Mouse (Mus musculus) gastrocnemius, postnatal 14 days (tissue): Measurements from ENCODE around the gene Ect2. TPM values are rescaled to one million over a fixed set of nuclear protein-coding genes. Genes with fewer than 3 reads are reported as not detected.

Experiments used
- DNase-seq: peaks from one replicate; pipeline ENCODE4 v3.0.0; 2021; ENCODE audit warnings: mixed read lengths
- intact Hi-C: fragments of 180-260 bp; cut with DNase I; formaldehyde crosslinking; loops from one replicate; pipeline ENCODE4 v1.15.1; 2025; ENCODE audit warnings: low total_unique reads
- long read RNA-seq, 2 experiments: library from polyadenylated mRNA; stranded (forward); transcript quantifications; one replicate each; pipeline ENCODE4 v2.0.0; 2021
- total RNA-seq, 2 experiments: library from RNA; stranded (reverse); gene quantifications; 2 replicates each; pipeline ENCODE4 v1.2.3; 2021

Gene Ect2
- 1 to 10 TPM; 3.6 to 4.7 TPM for total RNA-seq
- long read RNA-seq, experiment 1, partial matches to known transcripts, result 0 of 1 reads
- long read RNA-seq, experiment 1, other reads (novel, unspliced or antisense), result 0 of 1 reads
- long read RNA-seq, experiment 2, full-length matches to known transcripts, result 1 of 3 reads
- long read RNA-seq, experiment 2, partial matches to known transcripts, result 1 of 3 reads
- long read RNA-seq, experiment 2, other reads (novel, unspliced or antisense), result 1 of 3 reads

DNA sequence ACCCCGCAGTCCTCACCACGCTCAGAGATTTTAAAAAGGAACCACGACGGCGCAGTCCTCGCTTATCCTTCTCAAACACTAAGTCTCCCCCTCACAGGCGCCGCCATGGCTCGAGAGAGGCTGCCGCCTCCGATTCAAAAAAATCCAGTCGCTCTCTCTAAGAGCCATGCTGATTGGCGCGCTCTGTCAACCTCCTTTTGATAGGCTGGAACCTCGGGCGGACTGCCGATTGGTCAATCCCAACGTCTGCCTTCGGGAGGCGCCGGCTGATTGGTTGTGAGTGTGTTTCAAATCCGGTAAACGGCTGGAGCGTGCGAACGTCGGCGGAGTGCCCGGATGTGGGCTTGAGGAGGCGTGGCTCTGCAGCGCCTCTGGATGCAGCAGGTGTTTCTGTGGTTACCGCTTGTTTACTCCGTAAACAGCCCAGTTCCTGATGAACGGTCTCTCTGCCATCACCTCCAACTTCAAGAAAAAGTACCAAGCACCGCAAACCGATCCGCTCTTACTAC, at the start of gene Ect2:
Ect2 (minus strand) TSS at position 178 of the 509 bp plus-strand sequence.
- intact Hi-C loops, result no loop called here

DNA sequence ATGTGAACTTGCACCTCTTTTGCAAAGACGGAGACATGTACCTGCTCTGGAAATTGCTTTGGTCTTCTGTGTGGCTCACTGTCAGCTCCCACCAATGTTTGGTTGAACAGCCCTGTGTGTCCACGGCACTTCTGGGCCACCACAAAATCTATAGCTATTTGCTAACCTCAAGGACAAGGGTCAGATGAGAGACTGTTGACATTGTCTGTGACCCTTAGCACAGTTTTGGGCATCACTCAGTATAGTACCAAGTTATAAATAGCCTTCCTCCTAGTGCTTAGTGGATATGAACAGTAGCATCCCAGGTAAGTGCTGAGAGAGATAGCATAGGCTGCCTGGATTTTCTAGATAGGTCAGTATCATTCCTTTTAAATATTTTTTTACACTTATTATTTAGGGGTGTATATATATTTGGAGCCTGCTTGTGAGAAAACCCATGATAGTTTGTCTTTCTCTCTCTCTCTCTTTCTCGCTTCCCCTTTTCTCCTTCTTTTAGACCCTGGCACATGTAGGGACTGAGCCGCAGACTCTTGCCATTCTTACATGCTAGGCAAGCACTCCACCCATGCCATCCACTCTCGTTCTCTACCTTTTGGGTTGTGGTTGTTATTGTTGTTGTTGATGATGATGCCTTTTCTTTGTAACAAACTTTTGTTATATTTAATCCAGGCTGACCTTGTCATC, 48.2 kb upstream of the Ect2 start:
- intact Hi-C loops, result no loop called here
- DNase-seq, result no peak

More for the DNA sequence above, at the start of gene Ect2:
- peak; percentile 99 for DNase-seq

DNA sequence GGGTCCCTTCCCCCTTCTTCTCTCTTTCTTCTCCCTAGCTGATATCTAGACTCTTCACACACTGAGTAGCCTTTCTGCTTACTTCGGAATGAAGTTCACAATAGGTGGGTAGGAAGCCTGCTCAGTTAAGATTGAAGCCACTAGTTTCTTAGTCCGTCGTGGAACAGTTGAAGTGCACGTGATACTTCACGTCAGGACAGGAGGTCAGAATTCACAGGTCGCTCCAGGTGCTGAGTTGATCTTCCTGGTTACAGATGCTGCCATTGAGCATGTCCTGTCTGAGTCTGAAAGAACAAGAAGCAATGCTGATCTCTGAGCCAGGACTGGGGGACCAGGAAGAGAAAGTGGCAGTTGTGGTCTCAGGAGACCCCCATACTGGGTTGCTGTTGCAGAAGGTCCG, 45.4 kb upstream of the Ect2 start:
- DNase-seq, result no peak
- intact Hi-C loops, result no loop called here

DNA sequence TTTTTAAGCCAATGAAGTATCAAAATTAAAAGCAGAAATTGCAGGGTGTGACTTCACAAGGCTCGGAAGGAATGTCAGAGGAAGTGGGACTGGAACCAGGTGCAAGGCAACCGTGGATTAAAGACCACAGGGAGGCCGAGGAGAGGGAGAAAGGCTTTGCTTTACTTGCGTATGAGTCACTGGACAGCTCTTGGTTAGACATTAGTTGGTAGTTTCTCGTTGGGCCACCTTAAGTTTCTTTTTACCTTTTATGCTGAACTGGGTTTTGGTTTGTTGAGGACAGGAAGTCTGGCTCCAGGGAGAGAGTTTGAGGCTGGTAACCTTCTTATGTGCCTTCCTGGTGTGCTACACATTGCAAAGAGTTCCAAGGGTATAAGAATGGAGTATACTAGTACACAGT, 44.1 kb upstream of the Ect2 start:
- intact Hi-C loops, result no loop called here
- no peak for DNase-seq

DNA sequence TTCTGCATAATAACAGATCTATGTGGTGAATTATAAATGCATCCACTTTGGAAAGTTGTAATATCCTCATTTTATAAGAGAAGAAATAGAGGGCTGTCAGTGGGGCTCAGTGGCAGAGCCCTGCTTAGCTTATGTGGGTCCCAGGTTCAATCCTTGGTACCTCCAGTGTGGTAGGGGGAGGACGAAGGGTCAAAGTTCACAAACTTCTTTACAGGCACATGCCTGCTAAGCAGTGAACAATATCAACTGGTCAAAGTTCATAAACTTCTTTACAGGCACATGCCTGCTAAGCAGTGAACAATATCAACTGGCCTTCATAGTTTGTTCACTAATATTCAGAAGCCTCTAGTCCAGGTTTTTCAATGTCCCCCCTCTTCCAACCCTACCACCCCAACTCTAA, 42.9 kb upstream of the Ect2 start:
- intact Hi-C loops, result no loop called here
- DNase-seq, result no peak

DNA sequence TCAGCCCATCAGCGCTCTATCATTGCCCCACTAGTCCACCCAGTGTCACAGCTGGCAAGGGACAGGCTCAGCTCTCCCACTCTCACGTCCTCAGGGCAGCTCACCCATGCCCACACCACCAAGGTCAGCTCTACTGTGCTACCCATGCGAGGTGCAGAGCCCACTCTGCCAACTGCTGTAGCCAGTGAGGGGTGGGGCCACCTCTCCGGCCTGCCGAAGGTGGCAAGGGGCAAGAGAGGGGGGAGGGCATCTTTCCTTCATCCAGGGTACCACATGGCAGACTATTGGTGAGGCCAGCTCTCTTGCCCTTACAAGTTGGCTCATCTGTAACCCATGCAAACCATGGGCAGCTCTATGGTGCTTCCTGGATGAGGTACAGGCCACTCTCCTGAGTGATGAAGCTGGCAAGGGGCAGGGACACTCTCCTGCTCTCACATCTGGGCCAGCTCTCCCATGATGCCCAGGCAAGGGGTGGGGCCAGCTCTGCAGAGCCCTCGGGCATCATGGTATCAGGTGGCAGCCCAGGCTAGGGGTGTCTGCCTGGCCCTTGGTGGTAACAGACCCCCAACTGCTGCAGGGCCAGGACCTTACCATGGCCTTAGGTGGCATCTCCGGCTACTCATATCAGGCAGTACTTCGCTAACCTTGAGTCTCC, 42.0 kb upstream of the Ect2 start:
- intact Hi-C loops, result no loop called here
- DNase-seq, result no peak

DNA sequence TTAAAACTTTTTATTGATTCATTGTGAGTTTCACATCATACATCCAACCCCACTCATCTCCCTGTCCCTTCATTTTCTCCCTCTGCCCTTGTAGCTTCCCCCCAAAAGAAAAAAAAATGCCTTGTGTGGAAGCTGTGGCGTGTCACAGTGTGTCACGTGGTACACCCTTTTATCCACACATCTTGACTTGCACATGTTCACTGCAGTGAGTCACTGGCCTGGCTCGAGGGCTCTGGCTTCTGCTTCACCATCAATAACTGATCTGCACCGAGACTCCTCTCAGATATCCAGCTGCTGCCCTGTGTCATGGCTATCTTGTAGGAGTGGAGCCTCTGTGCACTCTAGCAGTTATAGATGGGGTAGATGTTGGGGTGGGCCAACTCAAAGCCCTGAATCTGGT, 41.5 kb upstream of the Ect2 start:
- DNase-seq, result no peak
- intact Hi-C loops, result no loop called here

DNA sequence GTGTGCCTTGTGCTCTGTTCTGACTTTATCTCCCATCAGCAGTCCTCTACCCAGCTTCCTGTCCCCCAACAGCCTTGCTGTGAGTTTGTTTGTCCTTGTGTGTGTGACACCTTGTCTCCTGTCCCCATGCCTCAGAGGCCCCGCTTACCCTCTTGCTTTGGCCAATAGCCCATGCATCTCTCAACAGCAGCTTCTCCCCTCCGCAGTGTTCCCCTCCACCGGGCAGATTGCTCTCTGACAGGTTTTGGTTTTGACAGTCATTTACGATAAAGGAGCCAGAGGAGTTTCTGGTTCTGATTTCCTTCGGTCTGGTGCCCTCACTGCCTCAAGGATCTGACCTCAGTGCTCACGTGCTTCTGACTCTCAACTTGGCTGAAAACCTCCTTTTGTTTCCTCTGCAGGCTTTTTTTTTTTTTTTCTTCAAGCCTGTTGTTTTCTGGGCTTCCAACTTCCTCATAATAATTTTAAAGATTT, 40.2 kb upstream of the Ect2 start:
- intact Hi-C loops, result no loop called here
- no peak for DNase-seq

DNA sequence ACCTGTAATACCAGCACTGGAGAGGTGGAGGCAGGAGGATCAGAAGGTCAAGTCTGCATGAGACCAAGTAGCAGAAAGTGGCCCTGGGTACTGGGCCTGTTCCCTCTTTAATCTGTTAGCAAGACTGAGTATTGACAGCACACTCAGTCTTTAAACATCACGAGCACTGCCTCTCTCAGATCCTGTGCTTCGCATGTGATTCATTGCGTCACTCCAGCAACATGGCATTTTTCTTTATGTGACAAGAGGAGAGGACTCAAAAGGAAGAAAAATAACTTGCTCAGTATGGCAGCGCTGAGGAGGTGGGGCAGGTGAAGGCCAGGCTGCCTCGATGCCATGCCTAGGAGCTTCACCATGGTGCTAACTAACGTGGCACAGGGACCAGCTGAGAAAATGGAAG, 38.2 kb upstream of the Ect2 start:
- intact Hi-C loops, result no loop called here
- DNase-seq, result no peak

DNA sequence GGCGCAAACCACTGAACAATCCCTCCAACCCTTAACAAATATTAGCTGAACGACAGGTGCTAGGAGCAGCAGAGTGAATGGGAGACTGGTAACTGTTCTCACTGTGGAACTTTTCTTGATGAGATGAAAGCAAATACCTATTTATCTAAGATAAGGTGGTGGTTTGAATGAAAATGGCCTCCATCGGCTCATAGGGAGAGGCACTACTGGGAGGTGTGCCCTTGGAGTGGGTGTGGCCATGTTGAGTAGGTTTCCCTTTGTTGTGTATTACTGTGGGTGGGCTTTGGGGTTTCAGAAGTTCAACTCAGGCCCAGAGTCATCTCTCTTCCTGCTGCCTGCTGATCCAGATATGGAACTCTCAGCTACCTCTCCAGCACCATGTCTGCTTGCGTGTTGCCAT, 37.2 kb upstream of the Ect2 start:
- intact Hi-C loops, result no loop called here
- no peak for DNase-seq

DNA sequence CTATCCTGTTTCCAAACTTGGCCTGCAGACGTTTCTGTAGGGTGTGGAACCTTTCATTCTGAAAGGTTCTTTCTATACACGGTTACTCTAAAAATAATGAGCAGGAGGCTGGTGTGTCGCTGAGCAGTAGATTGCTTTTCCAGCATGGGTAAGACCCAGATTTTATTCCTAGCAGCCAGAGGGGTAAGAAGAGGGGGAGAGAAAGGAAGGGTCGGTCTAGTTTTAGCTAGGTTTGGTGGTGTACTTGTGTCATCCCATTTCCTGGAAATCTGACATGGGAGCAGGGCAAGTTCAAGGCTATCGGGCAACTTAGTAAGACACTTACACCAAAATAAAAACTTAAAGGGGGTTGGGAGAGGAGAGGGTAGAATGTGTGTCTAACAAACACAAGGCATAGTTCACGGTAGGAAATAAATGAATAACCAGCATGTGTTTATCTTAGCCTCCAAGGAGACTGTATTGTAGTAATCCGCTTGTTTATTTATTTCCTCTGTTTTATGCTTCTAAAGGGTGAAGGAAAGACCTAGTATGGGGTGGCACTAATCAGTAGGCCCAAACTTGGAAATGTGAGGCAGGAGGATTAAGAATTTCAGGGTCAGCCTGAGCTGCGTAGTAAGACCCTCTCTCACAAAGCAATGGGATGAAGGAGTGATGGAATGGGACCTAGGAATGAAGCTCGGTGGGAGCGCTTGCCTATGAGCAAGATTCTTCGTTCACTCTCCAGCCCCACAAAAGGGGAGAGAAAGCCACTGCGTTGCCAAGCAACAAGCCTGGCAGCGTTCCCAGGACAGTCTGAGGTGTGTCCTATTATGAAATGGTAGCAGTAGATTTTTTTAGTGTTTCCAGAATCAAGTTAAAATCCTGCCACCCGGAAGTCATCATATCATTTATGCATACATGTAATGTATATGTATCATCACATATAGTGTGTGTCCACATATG, 35.9 kb upstream of the Ect2 start:
- intact Hi-C loops, result no loop called here
- DNase-seq, result peak; percentile 47

DNA sequence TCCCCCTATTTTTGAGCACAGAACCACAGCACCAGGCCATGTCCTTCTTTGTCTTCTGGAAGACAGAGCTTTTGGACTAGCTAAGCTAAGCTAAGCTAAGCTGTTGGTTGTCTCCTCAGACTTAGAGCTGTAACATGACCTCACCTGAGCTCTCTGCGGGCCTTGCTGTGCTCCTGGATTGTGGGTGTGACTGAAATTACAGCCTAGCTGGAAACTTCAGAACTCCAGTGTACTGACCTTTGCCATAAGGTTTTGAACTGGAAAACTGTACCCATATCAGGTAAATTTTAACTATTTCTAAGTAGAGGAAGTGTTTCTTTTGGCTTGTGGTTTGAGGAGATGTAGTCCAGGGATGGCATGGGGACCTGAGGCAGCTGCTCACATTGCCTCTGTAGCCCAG, 34.7 kb upstream of the Ect2 start:
- intact Hi-C loops, result no loop called here
- no peak for DNase-seq

DNA sequence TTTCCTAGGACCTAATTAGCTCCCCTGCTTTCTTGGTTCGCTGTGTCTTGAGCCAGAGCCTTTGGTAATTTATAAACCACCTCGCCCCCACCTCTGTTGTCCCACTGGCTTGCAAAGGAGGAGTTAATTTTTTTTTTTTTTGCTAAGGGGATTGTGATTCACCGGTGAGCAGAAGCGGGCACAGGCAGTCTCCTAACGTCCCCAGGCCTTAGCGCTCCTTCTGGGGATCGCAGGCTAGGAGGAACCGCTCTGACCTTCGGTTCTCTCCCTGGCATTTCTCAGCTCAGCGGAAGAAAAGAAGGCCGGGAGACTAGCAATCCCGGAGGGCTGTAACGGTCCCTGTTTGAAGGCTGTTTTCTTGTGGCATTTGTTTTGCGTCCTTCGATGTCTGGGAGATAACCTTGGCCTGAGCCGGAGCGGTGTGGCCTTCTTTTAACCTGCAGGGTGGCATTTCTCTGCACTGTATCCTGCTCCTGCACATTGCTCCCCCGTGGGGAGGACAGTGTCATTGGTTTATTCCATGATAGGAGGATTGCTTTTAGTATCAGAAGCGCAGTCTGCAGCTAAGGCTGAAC, 30.0 kb upstream of the Ect2 start:
- no peak for DNase-seq

DNA sequence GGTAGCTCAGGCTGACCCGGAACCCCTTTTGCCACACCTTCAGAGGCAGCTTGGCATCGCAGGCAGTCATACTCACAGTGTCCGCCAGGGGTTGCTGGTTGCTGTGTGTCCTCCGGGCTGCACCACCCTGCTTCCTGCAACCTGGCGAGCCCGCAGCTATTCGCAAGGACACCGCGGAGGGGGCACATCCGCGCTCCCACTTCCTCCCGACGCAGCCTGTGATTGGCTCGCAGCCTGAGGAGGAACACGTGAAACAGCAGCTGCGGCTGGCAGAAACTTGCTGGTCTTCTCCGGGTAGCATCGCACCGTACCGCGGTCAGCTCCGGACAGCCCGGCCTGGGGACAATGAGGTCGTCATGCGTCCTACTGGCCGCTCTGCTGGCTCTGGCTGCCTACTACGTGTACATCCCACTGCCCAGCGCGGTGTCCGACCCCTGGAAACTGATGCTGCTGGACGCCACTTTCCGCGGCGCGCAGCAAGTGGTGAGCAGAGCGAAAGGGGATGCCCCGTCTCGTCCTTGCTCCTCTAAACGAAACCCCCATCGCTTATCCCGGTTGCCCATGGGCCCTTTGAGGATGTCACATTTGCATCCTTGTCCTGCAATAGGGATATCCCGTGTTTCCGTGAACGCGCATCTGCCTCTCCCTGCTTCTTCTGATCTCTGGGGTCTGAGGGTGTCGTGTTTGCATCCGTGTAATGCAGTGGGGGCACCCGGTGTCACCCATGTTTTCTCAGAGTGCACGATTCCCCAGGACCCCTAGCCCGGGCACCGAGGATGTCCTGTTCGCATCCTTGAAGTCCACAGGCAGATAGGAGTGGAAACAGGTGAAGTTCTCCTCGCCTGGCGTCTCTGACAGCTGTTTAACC, 29.3 kb upstream of the Ect2 start, which contains the start of gene Nceh1:
Nceh1 (plus strand) TSS at position 233 of the 868 bp plus-strand sequence.
- DNase-seq, result peak; percentile 94
- intact Hi-C loops, result no loop called here

More for the DNA sequence above, 30.0 kb upstream of the Ect2 start:
- intact Hi-C loops, result no loop called here

DNA sequence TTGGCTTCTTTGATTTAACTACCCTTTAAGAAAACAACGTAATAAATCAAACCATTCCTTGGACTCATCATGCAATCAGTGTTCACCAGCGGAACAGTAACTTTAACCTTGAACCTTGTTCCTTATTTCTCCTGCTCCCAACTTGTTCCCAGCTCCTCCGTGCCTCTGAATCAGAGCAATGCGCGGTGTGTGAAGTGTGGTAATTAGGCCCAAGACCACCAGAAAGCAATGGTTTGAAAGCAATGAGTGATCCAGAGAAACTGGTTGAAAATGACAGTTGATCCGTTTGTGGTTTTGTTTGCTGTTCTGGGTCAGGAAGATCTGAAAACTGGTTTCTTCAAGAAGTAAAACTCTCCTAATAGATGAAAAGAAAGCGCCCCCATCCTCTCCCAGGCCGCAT, 26.0 kb upstream of the Ect2 start:
- DNase-seq, result no peak

DNA sequence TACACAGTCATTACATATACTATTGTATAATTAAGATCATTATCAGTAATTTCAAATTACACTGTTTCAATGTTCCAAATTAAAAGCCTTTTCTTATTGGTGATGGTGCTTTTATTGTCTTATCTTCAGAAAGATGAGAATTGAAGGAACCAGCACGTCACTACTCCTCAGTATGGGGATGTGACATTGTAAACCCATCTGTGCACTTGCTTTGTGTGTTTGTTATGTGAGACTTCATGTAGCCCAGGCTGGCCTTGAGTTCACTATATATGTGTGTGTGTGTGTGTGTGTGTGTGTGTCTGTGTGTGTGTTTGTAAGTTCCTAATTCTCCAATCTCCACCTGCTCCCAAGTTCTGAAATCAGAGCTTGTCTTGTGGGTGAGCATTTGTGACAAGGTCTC, 16.6 kb upstream of the Ect2 start:
- DNase-seq, result no peak
- intact Hi-C loops, result no loop called here

More for the DNA sequence above, 26.0 kb upstream of the Ect2 start:
- intact Hi-C loops, result loop anchor here (2.0 kb wide), 1 partner anchor 57 kb away; no protein-coding TSS in a partner anchor

DNA sequence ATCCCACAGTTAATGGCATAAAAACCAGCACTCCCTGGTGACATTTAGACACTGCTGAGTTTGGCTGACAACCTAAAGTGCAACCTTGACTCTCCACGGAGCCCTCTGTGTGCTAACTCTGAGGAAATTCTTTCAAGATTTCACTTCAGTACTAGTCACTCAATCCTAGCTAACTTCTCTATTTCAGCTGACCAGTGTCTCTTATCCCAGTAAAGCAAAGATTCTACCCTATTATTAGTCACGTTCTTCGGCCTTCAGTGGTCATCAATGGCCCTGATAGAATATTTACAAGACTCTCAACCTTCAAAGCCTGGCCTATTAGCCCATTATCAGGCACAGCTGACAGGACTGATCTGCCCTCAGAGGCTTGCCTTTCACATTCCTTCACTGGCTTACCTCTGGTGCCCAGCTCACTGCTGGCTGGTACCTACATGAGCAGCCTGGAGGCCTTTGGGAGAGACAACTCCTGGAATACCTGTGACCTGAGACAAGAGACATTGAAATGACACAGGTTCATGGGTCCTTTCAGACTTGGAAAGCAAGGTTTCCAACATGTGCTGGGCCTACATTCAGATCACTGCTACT, 11.9 kb upstream of the Ect2 start:
- no peak for DNase-seq
- intact Hi-C loops, result no loop called here

DNA sequence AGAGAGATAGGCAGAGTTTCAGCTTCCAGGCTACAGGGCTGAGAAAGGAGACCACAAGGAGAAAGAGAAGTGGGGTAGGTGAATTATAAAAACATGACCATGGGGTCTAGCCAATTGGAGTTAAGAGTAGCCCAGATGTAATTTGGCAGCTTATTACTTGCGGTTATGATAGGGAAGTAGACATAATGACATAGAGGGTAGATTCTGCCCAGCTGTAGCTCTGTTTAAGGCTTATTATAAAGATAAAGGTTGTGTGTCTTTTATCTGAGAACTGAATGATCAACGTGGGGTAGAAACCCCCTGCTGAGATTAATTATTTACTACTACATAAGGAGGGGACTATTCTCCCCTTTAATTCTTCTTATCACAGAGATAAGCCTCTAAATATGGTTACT, 8.7 kb upstream of the Ect2 start:
- intact Hi-C loops, result no loop called here
- no peak for DNase-seq
